Mouse (Mus musculus) limb, embryonic 14.5 days (tissue): ENCODE results near the gene Hist1h2bj. TPM values are rescaled to one million over a fixed set of nuclear protein-coding genes. Genes with fewer than 3 reads are reported as not detected.
A peak's percentile ranks its signal among the peaks of the same experiment; 100 is the strongest.
"Not testable (repeated sequence)": the region's sequence is repeated elsewhere in the genome, so short reads cannot be mapped to it uniquely, and the experiment has no call there.

Source experiments
- ATAC-seq: fragments of 200-750 bp; cut with Nextera tagmentation; 2 replicates; pipeline ENCODE4 v1.8.0; 2017; ENCODE audit warnings: low read depth, moderate number of reproducible peaks, moderate TSS enrichment; ENCODE audit not compliant: low FRiP score
- DNase-seq: peaks from one replicate; pipeline ENCODE4 v3.0.0-alpha.2; 2015; ENCODE audit warnings: low spot score
- H3K27ac ChIP-seq: fragments of 300-500 bp; sonication (generic); replicated peaks from 2 replicates; pipeline ENCODE4 v1.5.1; 2014; ENCODE audit warnings: low read depth, mild to moderate bottlenecking, low read length, moderate library complexity, mixed read lengths
- H3K27me3 ChIP-seq: fragments of 300-500 bp; sonication (generic); 2 replicates; pipeline ENCODE4 v1.6.1; 2014; ENCODE audit warnings: low read length, mixed read lengths; ENCODE audit not compliant: control insufficient read depth, insufficient read depth
- H3K36me3 ChIP-seq: fragments of 300-500 bp; sonication (generic); 2 replicates; pipeline ENCODE4 v1.6.1; 2014; ENCODE audit warnings: mild to moderate bottlenecking, low read length, moderate library complexity, mixed read lengths; ENCODE audit not compliant: control insufficient read depth, insufficient read depth
- H3K4me1 ChIP-seq: fragments of 300-500 bp; sonication (generic); 2 replicates; pipeline ENCODE4 v1.6.1; 2014; ENCODE audit warnings: antibody characterized with exemption, low read length, mixed read lengths; ENCODE audit not compliant: control insufficient read depth, insufficient read depth
- H3K4me2 ChIP-seq: fragments of 300-500 bp; sonication (generic); replicated peaks from 2 replicates; pipeline ENCODE4 v1.6.1; 2014; ENCODE audit warnings: low read depth, mild to moderate bottlenecking, low read length, moderate library complexity; ENCODE audit not compliant: severe bottlenecking
- H3K4me3 ChIP-seq: fragments of 300-500 bp; sonication (generic); replicated peaks from 2 replicates; pipeline ENCODE4 v1.5.1; 2014; ENCODE audit warnings: low read length
- H3K9ac ChIP-seq: fragments of 300-500 bp; sonication (generic); 2 replicates; pipeline ENCODE4 v1.6.1; 2014; ENCODE audit warnings: mild to moderate bottlenecking, low read depth, low read length, moderate library complexity; ENCODE audit not compliant: severe bottlenecking
- H3K9me3 ChIP-seq: fragments of 300-500 bp; sonication (generic); 2 replicates; pipeline ENCODE4 v1.6.1; 2016; ENCODE audit warnings: low read length; ENCODE audit not compliant: control insufficient read depth
- POLR2A ChIP-seq: fragments of 200-500 bp; IDR thresholded peaks from 2 replicates; pipeline ENCODE4 v1.8.0; 2012; ENCODE audit warnings: inconsistent platforms, mild to moderate bottlenecking, moderate library complexity, borderline replicate concordance; ENCODE audit not compliant: insufficient read depth, insufficient read length; ENCODE audit errors: extremely low read depth
- WGBS: fragments of 180-500 bp; shearing (Covaris S2); extraction: QIAGEN DNeasy Blood & Tissue Kit; methylation state at CpG from one replicate; pipeline ENCODE4 v1.1.7; 2014; 5-methylcytosine and 5-hydroxymethylcytosine counted together
- microRNA-seq: library from miRNA; unstranded; fragments of <30 nt; microRNA quantifications from one replicate; pipeline ENCODE4, GENCODE M21; 2016
- polyA plus RNA-seq, 2 experiments: library from polyadenylated mRNA; depleted of rRNA in 1 of 2; stranded (reverse) in 1 of 2; unstranded in 1 of 2; fragments of >200 nt; fragmentation: Nextera tagmentation in 1 of 2; extraction: Ambion mirVana in 1 of 2; gene quantifications; 2 replicates each; pipeline versions ENCODE4 v1.2.1 to v1.2.3; 2012 to 2014

Gene Hist1h2bj
- polyA plus RNA-seq, 2 experiments, result 10.3 to 20.7 TPM

DNA sequence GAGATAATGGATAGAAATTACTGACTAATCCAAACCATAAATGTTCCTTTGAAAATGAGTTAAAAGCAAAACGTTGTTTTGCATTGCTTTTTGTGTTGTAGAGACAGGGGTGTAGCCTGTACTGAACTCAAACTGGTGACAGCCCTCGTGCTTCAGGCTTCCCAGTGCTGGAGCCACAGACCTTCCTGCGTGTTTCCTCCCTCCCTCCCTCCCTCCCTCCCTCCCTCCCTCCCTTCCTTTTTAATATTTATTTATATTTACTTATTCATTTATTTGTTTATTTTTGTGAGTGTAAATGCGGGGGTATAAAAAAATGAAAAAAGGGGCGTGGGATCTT, 8.5 kb downstream of the Hist1h2bj start:
- H3K4me3 ChIP-seq, result peak overlapping the region; percentile 46
- no peaks in the 10 kb centered on the region for H3K9me3 ChIP-seq
- TF ChIP-seq POLR2A, result no peak
- H3K27ac ChIP-seq, result no peak overlapping the region
- no peaks in the 10 kb centered on the region for H3K36me3 ChIP-seq
- peak overlapping the region; percentile 50 for H3K9ac ChIP-seq
- 0 out of 2 replicates have a peak, but pooled peaks cover 3% of the 10 kb centered on the region for H3K4me1 ChIP-seq
- peak overlapping the region; percentile 59 for H3K4me2 ChIP-seq
- DNase-seq (no peak), ATAC-seq (no peak)
- no peaks in the 10 kb centered on the region for H3K27me3 ChIP-seq
- 13% methylated on average over 5 of the region's 5 CpGs for WGBS

GRCm38 (mm10) chr13:22053754-22054153, 10.7 kb downstream of the Hist1h2bj start:
- Histone ChIP-seq H3K4me3 (no peak overlapping the region), H3K27me3 (no peaks in the 10 kb centered on the region), H3K9ac (no peak overlapping the region), H3K4me2 (no peak overlapping the region), H3K4me1 (0 out of 2 replicates have a peak, but pooled peaks cover 3% of the 10 kb centered on the region), H3K27ac (no peak overlapping the region), H3K36me3 (no peaks in the 10 kb centered on the region), H3K9me3 (no peaks in the 10 kb centered on the region)
- WGBS, result 100% methylated on average over 1 of the region's 1 CpGs
- ATAC-seq (no peak), DNase-seq (no peak)
- no peak for TF ChIP-seq POLR2A

DNA sequence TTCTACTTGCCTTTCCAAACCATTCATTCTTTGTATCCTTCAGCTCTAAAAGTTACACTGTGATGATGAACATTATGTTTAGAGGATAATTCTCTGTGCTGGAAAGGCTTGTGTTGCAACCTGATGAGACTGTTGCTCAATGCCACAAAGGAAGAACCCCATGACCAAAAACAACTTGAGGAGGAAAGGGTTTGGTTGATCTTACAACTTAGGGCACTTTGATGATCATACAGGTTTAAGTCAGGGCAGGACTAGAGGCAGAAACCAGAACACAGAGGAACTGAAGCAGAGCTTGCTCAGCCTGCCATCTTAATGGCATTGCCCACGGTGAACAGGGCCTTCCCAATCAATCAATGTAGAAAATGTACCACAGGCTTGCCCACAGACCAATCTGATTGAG, 18.4 kb downstream of the Hist1h2bj start:
- Histone ChIP-seq H3K9ac (no peak overlapping the region), H3K27me3 (no peaks in the 10 kb centered on the region), H3K27ac (no peak overlapping the region), H3K4me2 (no peak overlapping the region), H3K4me3 (no peak overlapping the region), H3K36me3 (no peaks in the 10 kb centered on the region), H3K4me1 (no peaks in the 10 kb centered on the region), H3K9me3 (0 out of 2 replicates have a peak, but pooled peaks cover 2% of the 10 kb centered on the region)
- ATAC-seq (no peak), DNase-seq (no peak)
- no peak for TF ChIP-seq POLR2A
- WGBS, result 84% methylated on average over 1 of the region's 1 CpGs

DNA sequence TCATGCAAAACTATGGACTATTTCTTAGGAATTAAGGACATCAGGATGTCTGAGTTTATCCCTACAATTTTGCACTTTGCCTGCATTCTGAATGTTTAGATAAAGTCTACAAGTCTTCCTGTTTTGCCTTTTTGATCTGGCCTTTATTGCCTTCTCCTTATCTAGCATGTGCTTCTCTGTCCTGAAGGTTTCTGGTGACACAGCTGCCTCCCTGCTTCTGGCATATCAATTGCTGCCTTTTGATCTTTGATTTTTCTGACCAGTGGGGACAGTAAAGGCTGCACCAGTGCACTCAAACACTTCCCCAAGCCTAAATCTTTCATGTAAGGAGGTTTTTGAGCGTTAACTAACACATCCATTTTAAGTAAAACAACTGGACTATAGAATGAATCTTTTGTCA, 20.5 kb downstream of the Hist1h2bj start:
- Histone ChIP-seq H3K9me3 (0 out of 2 replicates have a peak, but pooled peaks cover 3% of the 10 kb centered on the region), H3K36me3 (no peaks in the 10 kb centered on the region), H3K4me1 (no peaks in the 10 kb centered on the region), H3K4me3 (no peak overlapping the region), H3K4me2 (no peak overlapping the region), H3K27ac (no peak overlapping the region), H3K27me3 (no peaks in the 10 kb centered on the region), H3K9ac (no peak overlapping the region)
- no peak for DNase-seq
- ATAC-seq, result no peak
- no peak for TF ChIP-seq POLR2A
- WGBS, result 57% methylated on average over 1 of the region's 1 CpGs

- not testable (repeated sequence) for ATAC-seq, H3K4me1 ChIP-seq, H3K9ac ChIP-seq, H3K9me3 ChIP-seq, H3K27me3 ChIP-seq, H3K4me3 ChIP-seq, H3K4me2 ChIP-seq, DNase-seq, H3K27ac ChIP-seq, H3K36me3 ChIP-seq
- WGBS, result 63% methylated on average over 1 of the region's 1 CpGs
Observed at GRCm38 (mm10) chr13:22084140-22084539, 41.1 kb downstream of the Hist1h2bj start, which contains the start of gene Vmn1r188. Gene Vmn1r188, plus strand, starts transcription at chr13:22084440.

Small RNAs within 50 kb of the gene (microRNA-seq; reads per million reads assigned to microRNA genes)
- not detected for gene Gm26300
- not detected for gene Gm44390
- gene Gm44486, result not detected

Other genes with a start within 250 kb of the Hist1h2bj start
- gene Hist1h2bq, start 233.0 kb upstream of the Hist1h2bj start, polyA plus RNA-seq (2012; rRNA removed), result 18.4 and 18.7 TPM in 2 replicates
- gene Hist1h2bq, start 233.0 kb upstream of the Hist1h2bj start, polyA plus RNA-seq (2014; fragmentation: Nextera tagmentation; extraction: Ambion mirVana), result 20.2 and 24.7 TPM in 2 replicates
- not detected in 2 replicates for gene Hist1h2ao, start 232.7 kb upstream of the Hist1h2bj start, polyA plus RNA-seq (2012; rRNA removed)
- gene Hist1h2ao, start 232.7 kb upstream of the Hist1h2bj start, polyA plus RNA-seq (2014; fragmentation: Nextera tagmentation; extraction: Ambion mirVana), result 2.1 TPM in 1 of 2 replicates, not detected in the other
- not detected in 2 replicates for gene Hist1h4m, start 231.5 kb upstream of the Hist1h2bj start, polyA plus RNA-seq (2012; rRNA removed)
- gene Hist1h4m, start 231.5 kb upstream of the Hist1h2bj start, polyA plus RNA-seq (2014; fragmentation: Nextera tagmentation; extraction: Ambion mirVana), result not detected in 2 replicates
- 30.3 and 31.8 TPM in 2 replicates for gene Hist1h4n, start 211.0 kb upstream of the Hist1h2bj start, polyA plus RNA-seq (2012; rRNA removed)
- gene Hist1h4n, start 211.0 kb upstream of the Hist1h2bj start, polyA plus RNA-seq (2014; fragmentation: Nextera tagmentation; extraction: Ambion mirVana), result 15.6 and 21.5 TPM in 2 replicates
- gene Hist1h2ap, start 209.7 kb upstream of the Hist1h2bj start, polyA plus RNA-seq (2012; rRNA removed), result 60.6 and 133 TPM in 2 replicates
- 3,378 and 3,605 TPM in 2 replicates for gene Hist1h2ap, start 209.7 kb upstream of the Hist1h2bj start, polyA plus RNA-seq (2014; fragmentation: Nextera tagmentation; extraction: Ambion mirVana)
- gene Hist1h2br, start 209.5 kb upstream of the Hist1h2bj start, polyA plus RNA-seq (2012; rRNA removed), result 7.1 and 24.1 TPM in 2 replicates
- gene Hist1h2br, start 209.5 kb upstream of the Hist1h2bj start, polyA plus RNA-seq (2014; fragmentation: Nextera tagmentation; extraction: Ambion mirVana), result 19.2 and 25.2 TPM in 2 replicates
- gene Zfp184, start 98.1 kb upstream of the Hist1h2bj start, polyA plus RNA-seq (2012; rRNA removed), result 7.5 and 8.3 TPM in 2 replicates
- 12.7 and 17.2 TPM in 2 replicates for gene Zfp184, start 98.1 kb upstream of the Hist1h2bj start, polyA plus RNA-seq (2014; fragmentation: Nextera tagmentation; extraction: Ambion mirVana)
- 0.09 and 0.17 TPM in 2 replicates for gene Pom121l2, start 62.0 kb upstream of the Hist1h2bj start, polyA plus RNA-seq (2012; rRNA removed)
- gene Pom121l2, start 62.0 kb upstream of the Hist1h2bj start, polyA plus RNA-seq (2014; fragmentation: Nextera tagmentation; extraction: Ambion mirVana), result 0.11 and 0.18 TPM in 2 replicates
- gene Prss16, start 33.5 kb upstream of the Hist1h2bj start, polyA plus RNA-seq (2012; rRNA removed), result 1.1 and 1.6 TPM in 2 replicates
- gene Prss16, start 33.5 kb upstream of the Hist1h2bj start, polyA plus RNA-seq (2014; fragmentation: Nextera tagmentation; extraction: Ambion mirVana), result 0.51 and 0.57 TPM in 2 replicates
- gene Hist1h2ah, start 7.6 kb upstream of the Hist1h2bj start, polyA plus RNA-seq (2012; rRNA removed), result 5.5 and 14.9 TPM in 2 replicates
- 6.5 and 22.1 TPM in 2 replicates for gene Hist1h2ah, start 7.6 kb upstream of the Hist1h2bj start, polyA plus RNA-seq (2014; fragmentation: Nextera tagmentation; extraction: Ambion mirVana)
- gene Hist1h2bk, start 7.3 kb upstream of the Hist1h2bj start, polyA plus RNA-seq (2012; rRNA removed), result 24.6 and 30.5 TPM in 2 replicates
- 6.9 and 7.1 TPM in 2 replicates for gene Hist1h2bk, start 7.3 kb upstream of the Hist1h2bj start, polyA plus RNA-seq (2014; fragmentation: Nextera tagmentation; extraction: Ambion mirVana)
- 31.0 and 39.5 TPM in 2 replicates for gene Hist1h4i, start 1.9 kb upstream of the Hist1h2bj start, polyA plus RNA-seq (2012; rRNA removed)
- 14.0 and 14.7 TPM in 2 replicates for gene Hist1h4i, start 1.9 kb upstream of the Hist1h2bj start, polyA plus RNA-seq (2014; fragmentation: Nextera tagmentation; extraction: Ambion mirVana)
- 54.6 and 89.6 TPM in 2 replicates for gene Hist1h2ag, start 270 bp upstream of the Hist1h2bj start, polyA plus RNA-seq (2012; rRNA removed)
- gene Hist1h2ag, start 270 bp upstream of the Hist1h2bj start, polyA plus RNA-seq (2014; fragmentation: Nextera tagmentation; extraction: Ambion mirVana), result 56.7 and 74.1 TPM in 2 replicates
- gene Vmn1r188, start 41.2 kb downstream of the Hist1h2bj start, polyA plus RNA-seq (2012; rRNA removed), result not detected in 2 replicates
- gene Vmn1r188, start 41.2 kb downstream of the Hist1h2bj start, polyA plus RNA-seq (2014; fragmentation: Nextera tagmentation; extraction: Ambion mirVana), result not detected in 2 replicates
- gene Vmn1r189, start 62.6 kb downstream of the Hist1h2bj start, polyA plus RNA-seq (2012; rRNA removed), result not detected in 2 replicates
- not detected in 2 replicates for gene Vmn1r189, start 62.6 kb downstream of the Hist1h2bj start, polyA plus RNA-seq (2014; fragmentation: Nextera tagmentation; extraction: Ambion mirVana)
- gene Vmn1r191, start 140.8 kb downstream of the Hist1h2bj start, polyA plus RNA-seq (2012; rRNA removed), result not detected in 2 replicates
- not detected in 2 replicates for gene Vmn1r191, start 140.8 kb downstream of the Hist1h2bj start, polyA plus RNA-seq (2014; fragmentation: Nextera tagmentation; extraction: Ambion mirVana)
- gene Vmn1r192, start 147.9 kb downstream of the Hist1h2bj start, polyA plus RNA-seq (2012; rRNA removed), result not detected in 2 replicates
- gene Vmn1r192, start 147.9 kb downstream of the Hist1h2bj start, polyA plus RNA-seq (2014; fragmentation: Nextera tagmentation; extraction: Ambion mirVana), result not detected in 2 replicates
- not detected in 2 replicates for gene Vmn1r193, start 179.9 kb downstream of the Hist1h2bj start, polyA plus RNA-seq (2012; rRNA removed)
- gene Vmn1r193, start 179.9 kb downstream of the Hist1h2bj start, polyA plus RNA-seq (2014; fragmentation: Nextera tagmentation; extraction: Ambion mirVana), result not detected in 2 replicates
- not detected in 2 replicates for gene Vmn1r194, start 201.0 kb downstream of the Hist1h2bj start, polyA plus RNA-seq (2012; rRNA removed)
- gene Vmn1r194, start 201.0 kb downstream of the Hist1h2bj start, polyA plus RNA-seq (2014; fragmentation: Nextera tagmentation; extraction: Ambion mirVana), result not detected in 2 replicates
- not detected in 2 replicates for gene Vmn1r195, start 227.3 kb downstream of the Hist1h2bj start, polyA plus RNA-seq (2012; rRNA removed)
- not detected in 2 replicates for gene Vmn1r195, start 227.3 kb downstream of the Hist1h2bj start, polyA plus RNA-seq (2014; fragmentation: Nextera tagmentation; extraction: Ambion mirVana)
- not detected in 2 replicates for gene Vmn1r196, start 246.7 kb downstream of the Hist1h2bj start, polyA plus RNA-seq (2012; rRNA removed)
- not detected in 2 replicates for gene Vmn1r196, start 246.7 kb downstream of the Hist1h2bj start, polyA plus RNA-seq (2014; fragmentation: Nextera tagmentation; extraction: Ambion mirVana)